Mouse (Mus musculus): ENCODE data around the gene Ly6g6d.

The Ly6g6d gene

DNA sequence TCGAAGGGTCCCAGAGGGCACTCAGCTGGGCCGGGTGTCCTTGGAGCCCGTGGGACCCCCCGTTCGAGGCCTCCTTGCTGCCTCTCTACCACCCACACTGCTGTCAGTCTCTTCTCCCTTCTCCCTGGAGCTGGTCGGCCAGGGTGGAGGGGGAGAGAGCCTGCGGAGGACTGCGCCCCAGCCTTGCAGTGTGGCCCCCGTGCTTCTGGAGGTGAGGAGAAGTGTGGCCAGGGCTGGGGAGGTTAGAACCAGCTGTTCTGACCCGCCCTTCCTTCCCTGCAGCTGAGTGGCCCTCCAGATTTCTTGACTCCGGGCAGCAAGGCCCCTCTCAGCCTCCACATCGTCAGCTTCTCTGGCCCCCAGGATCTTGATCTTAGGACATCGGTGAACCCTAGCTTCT is 53.6 kb downstream of the Ly6g6d start:
- no peak for DNase-seq (ENCODE audit: low spot score in 2 of 2)

DNA sequence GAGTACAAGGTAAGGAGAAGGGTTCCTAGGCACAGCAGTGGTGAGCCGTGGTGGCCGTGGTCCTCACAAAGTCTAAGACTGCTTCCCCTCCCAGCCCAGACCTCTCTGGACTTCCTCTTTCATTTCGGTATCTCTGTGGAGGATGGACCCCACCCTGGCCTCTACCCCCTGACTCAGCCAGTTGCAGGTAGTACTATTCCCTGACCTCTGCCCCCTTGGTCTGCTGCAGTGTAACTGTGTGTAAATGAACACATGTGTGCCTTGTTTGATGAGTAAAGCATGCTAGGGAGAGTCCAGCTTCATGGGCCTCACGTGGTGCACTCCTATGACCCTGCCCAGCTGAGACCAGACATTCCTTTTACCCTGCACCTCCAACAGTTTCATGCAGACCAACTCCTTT is 54.1 kb downstream of the Ly6g6d start:
- DNase-seq (ENCODE audit: low spot score in 2 of 2): no peak

DNA sequence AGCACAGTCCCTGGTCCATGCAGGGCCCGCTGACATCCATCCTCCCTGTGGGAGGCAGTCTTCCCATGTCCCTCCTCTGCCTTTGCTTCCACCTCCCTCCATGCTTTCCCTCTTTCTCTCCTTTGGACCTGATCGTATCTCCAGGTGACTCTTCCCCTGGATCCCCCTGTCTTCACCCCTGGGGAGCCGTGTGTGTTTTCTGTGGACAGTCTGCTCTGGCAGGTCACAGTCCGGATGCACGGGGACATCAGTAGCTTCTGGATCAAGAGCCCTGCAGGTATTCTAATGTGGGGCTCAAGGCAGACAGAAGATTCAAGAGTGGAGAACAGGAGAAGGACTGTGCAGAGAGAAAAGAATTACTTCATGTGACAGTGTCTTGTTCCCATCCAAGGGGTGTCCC is 54.6 kb downstream of the Ly6g6d start:
- no peak for DNase-seq (ENCODE audit: low spot score in 2 of 2)

DNA sequence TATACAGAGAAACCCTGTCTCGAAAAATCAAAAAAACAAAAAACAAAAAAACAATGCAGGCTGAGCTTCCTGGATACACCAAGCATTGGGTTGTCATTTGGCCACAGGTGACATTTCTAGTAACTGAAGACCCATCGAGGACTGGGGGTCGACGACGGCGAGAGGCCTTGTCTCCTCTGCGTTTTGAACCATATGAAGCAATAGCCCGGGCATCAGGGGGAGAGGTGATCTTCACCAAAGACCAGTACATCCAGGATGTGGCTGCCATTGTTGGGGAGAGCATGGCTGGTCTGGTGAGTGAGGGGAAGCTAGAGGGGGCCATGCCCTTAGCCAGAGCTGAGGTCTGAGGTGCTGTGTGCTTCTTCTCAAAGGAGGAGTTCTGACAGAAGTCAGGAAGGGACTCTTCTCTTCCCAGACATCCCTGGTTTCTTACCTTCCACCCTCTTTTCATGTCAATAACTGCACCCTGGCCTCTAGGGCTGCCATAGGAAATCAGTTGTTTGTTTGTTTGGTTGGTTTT is 55.3 kb downstream of the Ly6g6d start:
- no peak for DNase-seq (ENCODE audit: low spot score in 2 of 2)

DNA sequence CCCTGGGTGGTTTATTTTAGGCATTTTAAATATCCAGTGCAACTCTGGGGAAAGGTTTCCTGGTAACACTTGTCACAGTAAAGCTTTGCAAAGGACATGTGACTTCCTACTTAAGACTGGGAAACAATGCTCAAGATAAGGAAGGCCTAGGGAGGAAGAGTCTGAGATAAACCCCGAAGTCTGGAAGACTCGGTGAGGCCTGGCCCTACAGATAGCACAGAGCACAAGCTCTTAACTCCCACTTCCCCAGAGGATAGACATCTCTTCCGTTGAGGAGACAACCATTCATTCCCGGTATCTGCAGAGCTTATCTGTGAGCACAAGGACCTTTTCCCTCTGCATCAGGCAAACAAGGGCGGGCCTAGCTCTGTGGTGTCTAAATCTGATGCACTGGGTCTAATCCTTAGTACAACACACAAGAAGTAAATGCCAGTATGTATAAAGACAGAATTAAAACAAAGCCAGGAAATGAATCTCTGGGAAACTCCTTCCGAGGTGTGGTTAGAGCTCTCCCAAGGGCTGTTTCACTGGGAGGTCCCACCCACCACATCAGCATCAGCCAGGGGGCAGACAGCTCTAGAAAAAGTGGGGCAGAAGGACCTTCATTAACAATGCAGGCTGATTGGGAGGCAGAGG is 55.9 kb downstream of the Ly6g6d start:
- DNase-seq (ENCODE audit: low spot score in 2 of 2): no peak
